Mouse (Mus musculus): Measurements from ENCODE around the gene H2afj. TPM values are rescaled to one million over a fixed set of nuclear protein-coding genes. Genes with fewer than 3 reads are reported as not detected.

H2afj gene
- polyA plus RNA-seq, 1 experiment from 2014 or later = 151 TPM

DNA sequence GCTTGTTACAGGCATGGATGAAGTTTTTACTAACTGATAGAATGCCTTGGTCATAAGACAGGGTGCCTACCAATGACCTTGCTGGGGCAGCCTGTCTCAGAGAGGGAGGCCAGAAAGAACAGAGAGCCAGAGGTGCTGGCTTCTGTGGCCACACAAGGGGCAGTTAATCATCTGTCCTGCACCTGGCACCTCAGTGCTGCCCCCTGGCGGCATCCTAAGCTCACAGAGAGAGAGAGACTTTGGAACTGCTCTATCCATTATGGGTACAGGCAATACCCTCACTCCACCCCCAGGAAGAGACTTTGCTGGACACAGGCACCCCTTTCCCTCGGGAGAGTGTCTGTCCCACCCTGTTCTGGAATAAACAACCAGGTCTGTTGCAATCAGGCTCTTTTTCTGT is 39.7 kb downstream of the H2afj start:
- no peak overlapping the region for H3K4me3 ChIP-seq (replicated peaks)
- no peaks in the 10 kb centered on the region for H3K27me3 ChIP-seq
- H3K9me3 ChIP-seq (replicated peaks) = no peaks in the 10 kb centered on the region
- H3K4me1 ChIP-seq = peaks cover 3% of the 10 kb centered on the region
- 30% methylated on average over 2 of the region's 2 CpGs for WGBS
- H3K9ac ChIP-seq = no peak overlapping the region
- ATAC-seq (ENCODE audit: insufficient number of reproducible peaks, low FRiP score, low TSS enrichment, low read depth) = no peak
- H3K4me2 ChIP-seq (replicated peaks) = no peak overlapping the region
- H3K27ac ChIP-seq (replicated peaks) = no peak overlapping the region
- no peaks in the 10 kb centered on the region for H3K36me3 ChIP-seq

DNA sequence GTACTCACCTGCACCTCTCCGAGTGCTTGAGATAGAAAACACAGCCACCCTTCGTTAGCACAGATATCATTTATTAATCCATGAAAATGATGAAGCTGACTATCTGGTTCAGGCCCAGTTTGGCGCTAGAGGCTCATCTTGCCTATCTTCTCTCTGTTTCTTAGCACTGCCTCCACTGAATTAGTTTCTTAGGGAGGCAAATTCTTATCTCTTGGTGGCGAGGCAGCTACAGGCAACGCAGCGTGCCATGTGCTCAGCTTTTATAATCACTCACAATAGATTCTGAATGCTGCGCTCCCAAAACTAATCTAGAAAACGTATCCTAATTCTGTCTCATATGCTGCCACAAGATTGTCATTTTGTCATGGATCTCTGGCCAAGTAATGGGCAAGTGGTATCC is 40.4 kb downstream of the H2afj start:
- Histone ChIP-seq H3K9ac (no peak overlapping the region), H3K4me3 (replicated peaks) (no peak overlapping the region), H3K4me1 (peaks cover 5% of the 10 kb centered on the region), H3K27me3 (no peaks in the 10 kb centered on the region), H3K9me3 (replicated peaks) (no peaks in the 10 kb centered on the region), H3K27ac (replicated peaks) (no peak overlapping the region), H3K36me3 (no peaks in the 10 kb centered on the region), H3K4me2 (replicated peaks) (no peak overlapping the region)
- ATAC-seq (ENCODE audit: insufficient number of reproducible peaks, low FRiP score, low TSS enrichment, low read depth) = no peak
- 92% methylated on average over 8 of the region's 8 CpGs for WGBS

DNA sequence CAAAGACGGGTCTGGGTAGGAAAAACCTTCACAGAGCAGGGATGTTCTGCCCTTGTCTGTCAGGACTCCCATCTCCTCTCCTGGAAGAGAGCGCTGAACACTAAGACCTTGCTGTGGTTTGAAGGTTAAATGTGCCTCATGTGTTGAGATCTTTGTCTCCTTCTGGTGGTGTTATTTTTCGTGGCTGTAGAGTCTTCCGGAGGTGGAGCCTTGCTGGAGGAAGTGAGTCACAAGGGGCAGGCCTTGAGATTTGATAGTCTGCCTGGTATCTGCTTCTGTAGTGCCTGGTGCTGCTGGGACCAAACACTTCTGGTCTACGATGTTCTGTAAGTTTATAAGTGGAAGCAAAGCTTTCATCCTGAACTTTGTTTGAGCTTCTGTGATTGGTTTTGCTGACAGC is 40.9 kb downstream of the H2afj start:
- Histone ChIP-seq H3K27me3 (no peaks in the 10 kb centered on the region), H3K4me1 (peaks cover 5% of the 10 kb centered on the region), H3K9ac (no peak overlapping the region), H3K36me3 (no peaks in the 10 kb centered on the region), H3K9me3 (replicated peaks) (no peaks in the 10 kb centered on the region), H3K27ac (replicated peaks) (no peak overlapping the region), H3K4me2 (replicated peaks) (no peak overlapping the region), H3K4me3 (replicated peaks) (no peak overlapping the region)
- WGBS = 85% methylated on average over 5 of the region's 5 CpGs
- no peak for ATAC-seq (ENCODE audit: insufficient number of reproducible peaks, low FRiP score, low TSS enrichment, low read depth)

DNA sequence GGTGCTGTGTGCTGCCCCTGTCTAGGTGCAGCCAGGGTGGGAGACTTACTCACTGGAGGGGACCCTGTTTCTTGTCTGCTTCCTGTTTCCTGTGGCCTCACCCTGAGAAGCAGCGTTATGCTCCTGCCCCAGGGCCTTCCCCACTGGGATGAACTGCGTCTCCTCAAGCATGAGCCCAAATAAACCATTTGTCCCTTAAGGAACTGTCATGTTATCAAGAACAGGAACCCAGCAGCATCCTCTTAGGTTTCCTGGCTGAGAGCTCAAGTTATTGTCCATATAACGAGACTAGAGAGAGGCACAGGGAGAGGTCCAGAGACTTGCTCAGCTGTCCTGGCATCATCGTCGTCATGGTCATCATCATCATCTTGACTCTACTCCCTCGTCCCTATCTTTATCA is 42.2 kb downstream of the H2afj start:
- 69% methylated on average over 6 of the region's 6 CpGs for WGBS
- Histone ChIP-seq H3K4me2 (replicated peaks) (no peak overlapping the region), H3K9me3 (replicated peaks) (no peaks in the 10 kb centered on the region), H3K4me3 (replicated peaks) (no peak overlapping the region), H3K9ac (no peak overlapping the region), H3K27ac (replicated peaks) (no peak overlapping the region), H3K36me3 (no peaks in the 10 kb centered on the region), H3K4me1 (peaks cover 5% of the 10 kb centered on the region), H3K27me3 (no peaks in the 10 kb centered on the region)
- no peak for ATAC-seq (ENCODE audit: insufficient number of reproducible peaks, low FRiP score, low TSS enrichment, low read depth)

- 57% methylated on average over 4 of the region's 4 CpGs for WGBS
- no peak for ATAC-seq (ENCODE audit: insufficient number of reproducible peaks, low FRiP score, low TSS enrichment, low read depth)
- Histone ChIP-seq H3K9ac (no peak overlapping the region), H3K27ac (replicated peaks) (peak overlapping the region; percentile 66), H3K4me1 (peaks cover 13% of the 10 kb centered on the region), H3K4me2 (replicated peaks) (no peak overlapping the region), H3K27me3 (no peaks in the 10 kb centered on the region), H3K36me3 (no peaks in the 10 kb centered on the region), H3K9me3 (replicated peaks) (no peaks in the 10 kb centered on the region), H3K4me3 (replicated peaks) (no peak overlapping the region)
These were observed 44.3 kb downstream of the H2afj start for GRCm38 (mm10) chr6:136852348-136852747.

DNA sequence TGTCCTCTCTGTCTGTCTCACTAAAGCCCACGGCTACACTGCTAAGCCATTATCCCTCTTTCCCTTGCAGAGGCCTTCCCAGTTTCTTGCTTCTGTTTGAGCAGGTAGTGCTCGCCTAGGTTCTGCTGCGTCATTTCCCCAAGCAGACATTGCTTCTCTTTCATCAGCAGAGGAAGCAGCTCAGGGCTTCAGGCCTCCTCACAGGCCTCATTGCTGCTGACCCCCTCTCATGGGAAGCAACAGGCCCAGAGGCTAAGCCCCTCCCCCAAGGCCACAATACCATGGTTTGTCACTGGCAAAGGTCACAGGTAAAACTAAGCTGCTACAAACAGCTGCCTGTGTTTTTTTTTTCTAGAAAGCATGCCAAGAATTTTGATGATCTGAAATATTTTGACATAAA is 44.7 kb downstream of the H2afj start:
- no peak for ATAC-seq (ENCODE audit: insufficient number of reproducible peaks, low FRiP score, low TSS enrichment, low read depth)

GRCm38 (mm10) chr6:136854361-136854781 is 46.3 kb downstream of the H2afj start:
- ATAC-seq (ENCODE audit: insufficient number of reproducible peaks, low FRiP score, low TSS enrichment, low read depth) = no peak
- Histone ChIP-seq H3K9me3 (replicated peaks) (no peaks in the 10 kb centered on the region), H3K4me3 (replicated peaks) (no peak overlapping the region)

More for the DNA sequence above, 44.7 kb downstream of the H2afj start:
- Histone ChIP-seq H3K4me3 (replicated peaks) (no peak overlapping the region), H3K27me3 (no peaks in the 10 kb centered on the region), H3K4me1 (peaks cover 17% of the 10 kb centered on the region), H3K36me3 (no peaks in the 10 kb centered on the region), H3K4me2 (replicated peaks) (no peak overlapping the region), H3K9me3 (replicated peaks) (no peaks in the 10 kb centered on the region), H3K27ac (replicated peaks) (peak overlapping the region; percentile 66), H3K9ac (no peak overlapping the region)
- 27% methylated on average over 3 of the region's 3 CpGs for WGBS

GRCm38 (mm10) chr6:136855183-136855582 is 47.1 kb downstream of the H2afj start:
- 80% methylated on average over 2 of the region's 2 CpGs for WGBS
- H3K36me3 ChIP-seq = no peaks in the 10 kb centered on the region
- ATAC-seq (ENCODE audit: insufficient number of reproducible peaks, low FRiP score, low TSS enrichment, low read depth) = no peak
- H3K27ac ChIP-seq (replicated peaks) = no peak overlapping the region
- H3K4me1 ChIP-seq = peaks cover 19% of the 10 kb centered on the region
- H3K4me3 ChIP-seq (replicated peaks) = no peak overlapping the region
- H3K9ac ChIP-seq = no peak overlapping the region
- H3K27me3 ChIP-seq = no peaks in the 10 kb centered on the region
- H3K4me2 ChIP-seq (replicated peaks) = no peak overlapping the region
- H3K9me3 ChIP-seq (replicated peaks) = no peaks in the 10 kb centered on the region

More at GRCm38 (mm10) chr6:136854361-136854781, 46.3 kb downstream of the H2afj start:
- H3K4me1 ChIP-seq = peaks cover 19% of the 10 kb centered on the region
- no peaks in the 10 kb centered on the region for H3K27me3 ChIP-seq
- H3K36me3 ChIP-seq = no peaks in the 10 kb centered on the region
- H3K4me2 ChIP-seq (replicated peaks) = no peak overlapping the region
- WGBS = 81% methylated on average over 11 of the region's 11 CpGs
- no peak overlapping the region for H3K9ac ChIP-seq
- no peak overlapping the region for H3K27ac ChIP-seq (replicated peaks)

DNA sequence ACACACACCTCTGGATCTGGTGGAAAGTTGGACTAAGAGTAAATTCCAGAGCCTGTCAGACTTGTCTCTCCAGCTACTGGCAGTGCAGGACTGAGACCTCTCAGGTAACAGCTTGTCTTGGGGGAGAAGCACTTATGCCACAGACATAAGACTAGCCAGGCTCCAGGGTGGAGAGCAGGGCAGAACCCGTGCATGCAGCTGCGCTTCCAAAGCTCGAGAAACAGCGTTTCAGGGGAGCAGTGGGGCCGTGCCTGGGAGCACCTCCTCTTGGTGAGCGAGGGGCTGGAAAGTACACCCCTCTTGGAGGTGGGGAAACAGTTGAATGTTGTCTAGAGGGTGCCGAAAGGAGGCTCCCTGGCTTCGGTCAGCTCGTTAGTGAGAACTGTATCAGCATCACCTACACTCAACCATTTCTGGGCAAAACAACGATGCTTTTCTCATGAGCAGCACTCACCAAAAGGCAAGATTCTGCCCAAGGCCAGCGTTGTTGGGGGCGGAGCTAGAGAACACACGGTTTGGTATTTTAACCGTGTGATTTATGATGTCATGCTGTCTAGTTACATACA is 48.1 kb downstream of the H2afj start:
- H3K27me3 ChIP-seq = no peaks in the 10 kb centered on the region
- 46% methylated on average over 14 of the region's 14 CpGs for WGBS
- H3K9me3 ChIP-seq (replicated peaks) = no peaks in the 10 kb centered on the region
- H3K9ac ChIP-seq = no peak overlapping the region
- H3K4me3 ChIP-seq (replicated peaks) = peak overlapping the region; percentile 17
- H3K27ac ChIP-seq (replicated peaks) = peak overlapping the region; percentile 80
- no peak for ATAC-seq (ENCODE audit: insufficient number of reproducible peaks, low FRiP score, low TSS enrichment, low read depth)
- peak overlapping the region; percentile 34 for H3K4me2 ChIP-seq (replicated peaks)
- no peaks in the 10 kb centered on the region for H3K36me3 ChIP-seq
- peaks cover 20% of the 10 kb centered on the region for H3K4me1 ChIP-seq

- Histone ChIP-seq H3K36me3 (no peaks in the 10 kb centered on the region), H3K4me1 (peaks cover 22% of the 10 kb centered on the region), H3K27me3 (no peaks in the 10 kb centered on the region), H3K4me2 (replicated peaks) (peak within 1 kb of the TSS; percentile 28), H3K9ac (no peak within 1 kb of the TSS), H3K4me3 (replicated peaks) (peak within 1 kb of the TSS; percentile 21), H3K27ac (replicated peaks) (peak within 1 kb of the TSS; percentile 19), H3K9me3 (replicated peaks) (no peaks in the 10 kb centered on the region)
- WGBS = 48% methylated on average over 18 of the region's 18 CpGs
- ATAC-seq (ENCODE audit: insufficient number of reproducible peaks, low FRiP score, low TSS enrichment, low read depth) = no peak; the same call in 1 of the 2 replicates
These were observed 49.3 kb downstream of the H2afj start, which contains the start of gene Art4 for GRCm38 (mm10) chr6:136857186-136857872. TSS of gene Art4 (minus strand) at chr6:136857733.

DNA sequence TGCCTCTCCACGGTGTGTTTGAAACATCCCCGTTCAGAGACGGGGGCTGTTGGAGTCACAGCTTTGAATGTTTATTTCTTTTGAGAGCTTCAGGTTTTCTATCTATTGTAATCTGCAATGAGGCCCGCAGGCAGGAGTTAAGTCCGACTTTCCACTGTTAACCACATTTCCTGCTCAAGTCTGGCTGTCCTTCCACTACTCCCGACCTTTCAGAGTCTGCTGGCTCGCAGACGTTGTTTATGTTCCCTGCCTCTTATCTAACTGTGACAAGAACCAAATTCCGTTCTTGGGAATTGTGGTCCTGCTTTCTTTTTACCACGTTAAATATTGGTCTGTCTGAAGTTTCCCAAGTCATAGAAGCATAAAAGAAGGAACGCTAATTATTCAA is 49.8 kb downstream of the H2afj start:
- Histone ChIP-seq H3K9ac (no peak overlapping the region), H3K27me3 (no peaks in the 10 kb centered on the region), H3K4me1 (peaks cover 18% of the 10 kb centered on the region), H3K27ac (replicated peaks) (peak overlapping the region; percentile 19; the same call in 1 of the 2 replicates), H3K4me3 (replicated peaks) (no peak overlapping the region), H3K4me2 (replicated peaks) (peak overlapping the region; percentile 28), H3K36me3 (no peaks in the 10 kb centered on the region), H3K9me3 (replicated peaks) (no peaks in the 10 kb centered on the region)
- 17% methylated on average over 11 of the region's 11 CpGs for WGBS
- ATAC-seq (ENCODE audit: insufficient number of reproducible peaks, low FRiP score, low TSS enrichment, low read depth) = no peak

DNA sequence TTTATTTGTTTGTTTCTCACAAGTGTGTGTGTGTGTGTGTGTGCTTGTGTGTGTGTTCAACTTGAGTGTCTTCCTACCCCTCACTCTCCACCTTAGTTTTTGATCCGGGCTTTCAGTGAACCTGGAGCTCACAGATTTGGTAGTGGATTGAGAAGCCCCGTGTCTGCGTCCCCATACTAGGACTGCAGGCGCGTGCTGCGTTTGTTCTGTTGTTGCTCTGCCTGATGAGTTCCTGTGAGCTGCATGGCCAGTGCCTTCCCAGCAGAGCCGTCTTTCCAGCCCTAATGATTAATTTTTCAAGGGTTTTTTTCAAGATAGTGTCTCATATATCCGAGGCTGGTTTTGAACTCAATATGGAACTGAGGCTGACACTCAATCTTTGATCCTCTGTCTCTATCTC is 50.4 kb downstream of the H2afj start:
- no peaks in the 10 kb centered on the region for H3K36me3 ChIP-seq
- H3K27me3 ChIP-seq = no peaks in the 10 kb centered on the region
- H3K4me2 ChIP-seq (replicated peaks) = no peak overlapping the region
- no peak for ATAC-seq (ENCODE audit: insufficient number of reproducible peaks, low FRiP score, low TSS enrichment, low read depth)
- 67% methylated on average over 8 of the region's 8 CpGs for WGBS
- H3K9ac ChIP-seq = no peak overlapping the region
- H3K9me3 ChIP-seq (replicated peaks) = no peaks in the 10 kb centered on the region
- H3K27ac ChIP-seq (replicated peaks) = no peak overlapping the region
- no peak overlapping the region for H3K4me3 ChIP-seq (replicated peaks)
- peaks cover 17% of the 10 kb centered on the region for H3K4me1 ChIP-seq

Measured in embryonic facial prominence, embryonic 15.5 days (tissue).